Mouse (Mus musculus) thymus, postnatal 36 days (tissue): ENCODE results near the gene Gm49395.

Experiments used
- DNase-seq, 2 experiments: peaks; one replicate each; pipeline ENCODE4 v3.0.0; 2022; ENCODE audit warnings: mixed read lengths in 2 of 2

Gene Gm49395

DNA sequence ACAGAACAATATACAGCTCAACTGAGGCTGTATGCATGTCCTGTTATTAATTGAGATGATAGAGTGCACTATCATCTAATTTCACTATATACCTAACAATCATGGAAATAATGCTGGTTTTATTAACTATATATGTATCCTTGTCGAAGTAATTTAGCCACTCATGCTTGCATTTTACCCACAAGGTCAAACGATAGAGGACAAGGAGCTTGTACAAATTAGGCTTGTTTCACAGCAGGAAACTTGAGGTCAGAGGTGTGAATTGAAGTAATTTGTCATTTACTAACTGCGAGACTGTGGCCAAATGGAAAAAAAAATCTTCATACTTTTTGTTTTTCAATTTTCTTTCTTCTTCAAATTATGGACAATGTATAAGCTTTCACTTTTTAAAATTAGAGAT lies 3.5 kb downstream of the Gm49395 start:
- DNase-seq = no peak

DNA sequence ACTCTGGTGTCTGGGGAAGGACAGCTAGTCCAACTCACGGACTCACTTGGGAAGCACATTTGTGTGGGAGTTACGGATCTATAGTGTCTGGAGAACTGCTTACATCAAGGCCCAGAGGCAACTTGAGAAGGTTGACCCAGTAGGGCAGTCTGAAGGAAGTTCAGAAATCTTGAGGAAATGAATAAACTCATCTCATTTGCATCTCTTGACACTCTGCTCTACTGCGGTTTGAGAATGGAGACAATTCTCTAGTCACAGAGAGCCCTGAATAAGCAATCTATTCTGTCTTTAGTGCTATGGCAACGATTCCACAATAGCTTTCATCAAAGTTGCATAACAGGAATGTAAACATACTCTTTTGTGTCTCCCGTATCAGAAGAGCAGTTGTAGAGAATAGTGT lies 4.8 kb downstream of the Gm49395 start:
- DNase-seq = no peak

DNA sequence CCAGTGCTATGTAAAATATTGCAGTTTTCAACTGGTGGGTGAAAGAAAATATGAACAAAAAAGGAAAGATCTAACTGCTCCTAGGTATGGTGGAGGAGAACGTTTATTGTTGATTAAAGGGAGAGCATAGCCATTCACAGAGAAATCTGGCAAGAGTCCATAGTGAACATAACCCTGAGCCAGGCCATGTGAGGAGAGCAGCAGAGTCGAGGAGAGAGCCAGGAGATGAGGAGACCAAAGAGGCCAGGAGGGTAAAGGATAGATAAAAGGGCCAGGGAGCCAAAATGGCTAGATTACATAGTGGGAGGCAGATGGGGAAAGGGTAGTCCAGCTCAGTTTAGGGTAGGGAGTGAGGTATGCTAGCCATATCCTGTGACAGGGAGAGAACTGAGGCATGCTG lies 5.5 kb downstream of the Gm49395 start:
- no peak for DNase-seq

DNA sequence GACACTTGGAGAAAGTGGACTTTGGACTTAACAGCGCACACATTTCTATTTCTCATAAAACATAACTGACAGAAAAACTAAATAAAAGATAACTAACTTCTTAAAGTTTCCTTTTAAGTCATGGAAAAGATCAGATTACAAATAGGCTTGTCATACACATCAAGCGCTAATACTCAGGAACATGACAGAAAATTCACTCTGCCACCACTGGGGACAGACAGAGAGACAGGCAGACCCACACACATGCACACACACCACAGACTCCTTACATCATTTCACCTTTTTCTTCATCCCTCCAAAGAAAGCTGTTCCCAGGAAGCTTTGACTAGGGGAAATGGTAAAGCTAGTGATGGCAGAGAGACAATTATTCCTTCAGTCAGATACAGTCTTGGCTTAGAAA lies 6.3 kb downstream of the Gm49395 start:
- no peak for DNase-seq

DNA sequence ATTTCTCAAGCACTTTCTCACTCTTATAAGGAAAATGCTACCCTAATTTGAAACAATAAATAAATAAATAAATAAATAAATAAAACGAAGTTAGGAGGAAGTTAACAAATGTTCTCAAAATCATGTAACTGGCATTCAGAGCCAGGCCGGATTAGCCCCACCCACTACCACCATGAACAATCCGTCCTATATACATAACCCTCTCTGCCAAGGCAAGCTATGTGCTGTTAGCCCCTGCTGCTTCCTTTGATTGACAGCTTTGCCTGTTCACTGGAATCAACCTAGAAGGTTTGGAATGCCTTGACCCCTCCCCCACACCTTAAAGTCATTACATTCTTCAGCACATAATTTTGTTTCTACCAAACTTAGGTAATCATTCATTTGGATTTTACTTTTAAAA lies 10.2 kb downstream of the Gm49395 start:
- no peak for DNase-seq

DNA sequence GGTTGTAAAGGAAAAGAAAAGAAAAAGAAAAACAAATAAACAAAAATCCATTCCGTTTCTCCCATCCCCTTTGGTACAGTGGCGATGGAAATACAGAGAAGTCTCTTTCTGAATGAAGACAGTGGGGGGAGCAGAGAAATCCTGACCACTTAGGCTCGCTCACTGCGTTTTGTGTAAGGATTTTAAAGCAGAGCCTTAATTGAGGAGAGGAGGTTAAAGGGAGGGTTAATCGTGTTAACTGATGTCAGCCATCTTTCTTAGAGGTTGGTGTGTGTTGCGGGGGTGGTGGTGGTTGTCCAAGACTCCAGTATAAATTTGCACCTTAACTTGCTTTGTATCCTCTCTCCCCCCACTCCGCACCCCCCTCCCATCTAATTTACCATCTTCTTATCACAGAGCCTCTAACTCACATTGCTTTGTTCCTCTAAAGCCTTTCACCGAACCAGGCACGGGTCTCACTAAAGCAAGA lies 10.7 kb downstream of the Gm49395 start:
- DNase-seq = no peak

DNA sequence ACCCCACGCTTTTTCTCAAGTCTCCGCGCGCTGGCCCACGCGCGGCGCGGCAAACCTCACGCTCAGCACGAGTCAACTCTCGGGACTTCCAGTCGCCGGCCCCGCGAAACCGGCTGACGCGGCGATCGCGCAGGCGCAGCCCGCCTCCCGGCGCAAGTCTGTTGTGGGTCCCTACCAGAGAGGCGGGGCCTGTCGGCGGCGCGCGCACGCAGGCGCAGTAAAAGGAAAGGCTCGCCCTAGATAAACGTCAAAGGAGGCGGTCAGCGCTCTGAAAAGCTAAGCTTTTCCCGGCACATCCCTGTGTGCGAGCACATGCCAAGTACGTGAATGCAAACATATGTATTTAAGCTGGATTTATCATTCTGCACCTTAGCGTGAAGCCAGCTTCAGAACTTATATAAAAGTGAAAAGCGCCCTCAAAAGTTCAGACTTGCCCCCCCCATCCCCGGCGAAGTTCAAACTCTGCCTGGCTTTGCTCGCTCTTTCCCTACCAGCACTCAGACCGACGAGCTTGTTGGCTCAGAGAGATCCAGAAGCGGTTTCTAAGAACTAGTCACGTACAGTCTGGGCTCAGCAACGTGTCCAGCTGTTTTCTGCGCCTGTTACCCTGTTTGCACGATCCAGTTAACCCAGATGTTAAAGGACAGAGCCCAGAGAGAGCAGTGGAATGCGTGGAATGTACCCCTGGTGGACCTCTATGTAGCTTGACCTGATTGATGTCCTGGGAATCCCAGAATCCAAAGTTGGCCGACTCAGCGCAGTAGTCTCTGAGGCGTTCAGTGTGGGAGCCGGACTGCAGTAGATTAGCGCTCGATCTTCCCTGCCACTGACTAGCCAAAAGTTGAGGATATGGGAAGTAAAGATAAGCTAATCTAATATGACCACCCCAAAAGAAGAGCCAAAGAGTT lies 11.4 kb downstream of the Gm49395 start, which contains the start of gene Pelo:
Pelo (minus strand) TSS at position 118 of the 908 bp plus-strand sequence.
- DNase-seq = peak; percentile 94 to 95

DNA sequence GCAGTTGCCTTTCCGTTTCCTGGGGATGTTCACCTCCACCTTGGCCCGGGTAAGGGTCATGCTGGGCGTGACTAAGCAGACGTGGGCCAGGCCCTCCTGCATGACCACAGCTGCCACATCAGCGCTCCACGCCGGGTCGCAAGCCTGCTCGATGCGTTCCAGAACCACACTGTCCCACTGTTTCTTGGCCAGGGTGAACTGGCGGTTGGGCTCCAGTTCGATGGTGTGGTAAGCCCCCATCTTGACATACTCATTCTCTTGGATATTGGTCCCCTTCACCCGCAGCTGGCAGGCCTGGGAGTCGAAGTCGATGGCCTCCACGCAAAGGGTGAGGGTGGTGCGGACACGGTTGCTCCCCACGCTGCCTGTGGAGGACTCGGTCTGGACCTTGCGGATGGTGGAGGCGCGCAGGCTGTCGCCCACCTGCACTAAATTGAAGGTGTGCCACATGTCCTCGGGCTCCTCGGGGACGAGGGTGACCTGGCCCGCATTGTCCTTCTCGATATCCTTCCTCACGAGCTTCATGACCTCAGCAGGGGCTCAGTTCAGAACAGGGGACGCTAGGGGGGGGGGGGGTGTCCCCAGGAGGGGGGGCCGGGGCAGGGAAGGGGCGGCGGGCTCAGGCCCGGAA lies 12.2 kb downstream of the Gm49395 start:
- DNase-seq = peak in 1 of 2 experiments; percentile 48

DNA sequence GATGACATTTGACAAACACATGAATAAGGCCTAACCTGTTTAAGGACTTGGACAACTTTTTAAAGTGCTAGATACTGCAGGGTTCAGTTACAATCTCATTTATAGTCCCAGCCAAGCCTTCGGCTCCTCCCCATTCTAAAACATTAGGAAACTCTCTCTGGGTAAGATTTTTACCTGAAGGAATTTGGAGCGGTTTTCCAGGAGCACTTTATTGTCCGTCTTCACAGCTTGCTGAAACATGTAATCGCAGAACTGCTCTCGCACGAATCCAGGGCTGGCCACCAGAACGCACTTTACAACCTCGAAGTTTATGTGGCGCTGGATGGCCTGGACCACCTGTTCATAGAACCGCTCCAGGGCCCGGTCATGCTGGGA lies 12.7 kb downstream of the Gm49395 start:
- DNase-seq = no peak

DNA sequence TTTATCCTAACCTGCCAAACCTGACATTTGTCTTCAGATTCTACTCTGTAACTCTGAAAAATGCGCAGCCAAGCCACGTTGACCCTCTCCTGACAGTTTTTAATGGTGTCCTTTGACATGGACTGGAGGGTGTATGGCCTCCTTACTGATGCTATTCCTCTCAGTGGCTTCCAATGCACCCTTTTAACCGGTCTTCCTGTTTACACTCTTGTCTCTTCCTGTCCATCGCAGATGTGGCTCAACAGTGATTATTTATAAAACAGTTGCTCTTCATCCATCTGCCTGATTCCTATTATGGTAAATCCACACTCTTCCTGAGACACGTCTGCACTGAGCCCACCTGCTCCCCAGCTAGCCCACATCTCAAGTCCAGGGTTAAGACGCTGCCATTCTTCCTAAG lies 15.7 kb downstream of the Gm49395 start:
- no peak for DNase-seq

DNA sequence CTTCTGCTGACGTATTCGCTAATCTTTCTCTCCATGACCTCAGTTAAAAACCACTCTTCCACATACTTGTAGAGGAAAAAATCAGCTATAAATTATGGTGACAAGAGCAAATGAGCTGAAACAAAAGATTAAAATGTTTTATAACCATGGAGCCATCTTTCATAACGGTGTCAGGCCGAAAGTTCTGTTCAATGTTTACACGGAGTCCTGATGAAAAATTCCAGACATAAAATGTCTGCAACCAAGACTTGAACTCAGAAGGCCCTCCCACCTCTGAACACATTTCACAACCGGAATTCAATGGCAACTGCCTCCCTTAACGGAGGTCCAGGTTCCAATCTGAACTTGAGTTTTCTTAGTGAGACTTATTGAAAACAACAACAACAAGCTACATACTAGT lies 19.4 kb downstream of the Gm49395 start:
- no peak for DNase-seq

DNA sequence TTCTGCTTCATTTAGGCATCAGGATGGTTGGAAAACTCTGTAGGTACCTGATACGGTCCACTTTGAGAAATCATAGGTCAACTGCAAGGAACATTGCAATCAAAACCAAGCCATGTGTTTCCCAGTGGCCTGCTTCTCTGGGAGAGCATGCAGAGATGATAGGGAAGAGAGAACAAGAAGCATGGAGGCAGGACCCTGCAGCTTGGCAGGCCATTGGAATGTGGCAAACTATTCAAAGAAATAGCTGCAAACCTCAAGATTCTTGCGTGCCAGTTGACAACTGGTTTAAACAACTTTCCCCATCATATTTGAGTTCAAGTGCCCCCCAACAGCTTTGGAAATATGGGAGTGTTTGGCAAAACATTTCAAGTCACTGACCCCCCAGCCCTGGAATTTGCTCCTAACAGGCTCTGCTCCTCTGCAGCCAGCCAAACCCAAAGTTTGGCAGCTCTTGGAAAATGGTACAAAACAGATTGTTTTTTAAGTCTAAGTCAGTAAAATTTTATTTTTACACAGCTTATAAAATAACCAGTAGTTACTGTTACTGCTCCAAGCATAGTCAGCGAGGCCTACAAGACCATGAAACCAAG lies 21.6 kb downstream of the Gm49395 start:
- DNase-seq = no peak

DNA sequence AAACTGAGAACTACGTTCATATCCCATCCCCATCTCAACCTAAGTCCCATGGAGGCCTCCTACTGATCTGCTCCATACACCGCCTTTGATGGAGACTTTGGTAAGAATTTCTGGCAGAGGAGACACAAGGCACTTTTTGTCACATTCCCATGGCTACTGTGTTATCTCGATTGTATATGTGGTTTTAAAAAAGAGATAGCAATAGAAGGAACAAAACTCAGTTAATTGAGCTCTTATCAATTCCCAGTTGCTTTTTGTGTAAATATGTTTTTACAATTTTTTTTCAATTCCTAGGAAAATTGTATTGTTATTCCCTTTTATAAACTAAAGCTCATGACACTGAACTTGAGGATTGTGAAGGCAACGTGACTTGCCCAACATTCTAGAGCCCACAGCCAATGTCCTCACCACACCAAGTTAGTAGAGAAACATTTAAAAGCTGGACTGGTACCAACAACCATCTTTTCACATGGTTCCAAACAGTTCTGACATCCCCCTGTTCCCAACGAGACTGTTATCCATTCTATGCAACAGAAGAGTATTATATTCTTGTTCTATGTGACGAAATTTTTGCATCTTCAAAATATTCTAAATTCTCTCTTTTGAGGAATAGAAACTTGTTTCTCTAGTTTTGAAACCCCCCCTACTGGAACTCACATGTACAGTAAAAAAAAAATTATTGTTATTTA lies 22.6 kb downstream of the Gm49395 start:
- no peak for DNase-seq

DNA sequence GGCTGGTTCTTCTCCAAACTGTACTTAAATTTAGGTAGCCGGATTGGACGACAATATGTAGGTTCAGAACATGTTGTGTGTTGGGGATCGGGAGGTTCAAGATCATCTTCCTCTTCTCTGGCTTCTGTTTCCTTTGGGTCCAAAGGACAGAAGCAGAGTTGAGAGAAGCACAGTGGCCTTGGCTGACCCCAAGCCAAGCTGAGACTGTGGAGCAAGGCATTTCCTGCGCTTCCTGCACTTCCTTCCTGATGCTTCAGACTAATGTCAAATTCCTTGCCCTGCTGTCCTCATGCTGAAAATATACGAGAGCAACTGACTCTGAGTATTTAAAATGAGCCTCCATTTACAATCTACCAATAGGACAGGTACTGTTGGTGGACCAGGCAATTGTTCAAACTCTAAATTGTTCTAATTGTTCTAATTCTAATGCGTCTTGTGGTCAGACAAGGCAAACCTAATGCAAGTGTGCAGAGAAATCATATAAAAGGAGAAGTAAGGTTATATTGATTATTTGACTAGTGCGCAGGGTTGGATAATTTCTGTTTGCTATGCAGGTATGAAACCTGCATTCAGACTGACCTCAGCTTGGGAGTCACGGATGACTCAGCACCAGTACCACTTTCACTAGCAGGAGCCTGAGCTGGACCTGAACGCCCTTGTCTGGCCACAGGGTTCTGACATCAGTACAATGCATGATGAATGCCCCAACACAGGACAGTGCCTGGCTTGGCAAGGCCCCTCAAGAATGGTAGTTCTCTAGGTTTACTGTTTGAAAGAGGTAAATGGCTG lies 24.2 kb downstream of the Gm49395 start:
- no peak for DNase-seq

DNA sequence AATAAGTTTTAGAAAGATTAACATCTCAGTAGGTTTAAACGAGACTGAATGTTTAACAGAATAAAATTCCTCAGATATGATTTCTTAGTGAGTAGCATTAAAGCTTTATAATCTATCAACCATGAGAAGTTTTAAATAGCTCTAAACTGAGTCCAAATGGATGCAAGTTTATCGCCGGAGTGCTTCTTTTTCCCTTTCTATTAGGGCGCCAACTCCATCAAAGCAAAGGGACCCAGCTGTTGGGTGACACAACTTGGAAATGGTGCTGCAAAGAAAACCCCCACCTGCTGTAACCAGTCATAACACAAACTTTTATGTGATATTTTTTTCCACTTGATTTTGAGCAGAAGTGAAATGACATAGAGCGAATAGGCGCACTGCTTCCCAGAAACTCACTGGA lies 29.3 kb downstream of the Gm49395 start:
- DNase-seq = no peak

DNA sequence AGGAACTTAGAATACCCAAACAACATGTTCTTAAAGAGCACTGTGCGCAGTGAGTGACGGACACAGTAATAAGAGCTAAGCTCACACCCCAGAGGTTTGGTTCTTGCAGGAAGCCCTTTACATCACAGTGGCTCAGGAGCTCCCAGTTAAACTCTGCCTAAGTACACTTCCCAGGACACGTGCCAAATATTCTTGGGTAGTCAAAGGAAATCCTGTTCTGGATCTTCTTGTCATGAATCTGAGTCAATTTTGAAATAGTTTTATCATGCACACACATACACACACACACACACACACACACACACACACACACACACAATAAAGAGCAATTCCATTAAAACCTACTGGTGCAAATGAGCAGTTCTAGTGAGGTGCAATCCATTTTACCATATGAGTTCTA lies 30.3 kb downstream of the Gm49395 start:
- no peak for DNase-seq

DNA sequence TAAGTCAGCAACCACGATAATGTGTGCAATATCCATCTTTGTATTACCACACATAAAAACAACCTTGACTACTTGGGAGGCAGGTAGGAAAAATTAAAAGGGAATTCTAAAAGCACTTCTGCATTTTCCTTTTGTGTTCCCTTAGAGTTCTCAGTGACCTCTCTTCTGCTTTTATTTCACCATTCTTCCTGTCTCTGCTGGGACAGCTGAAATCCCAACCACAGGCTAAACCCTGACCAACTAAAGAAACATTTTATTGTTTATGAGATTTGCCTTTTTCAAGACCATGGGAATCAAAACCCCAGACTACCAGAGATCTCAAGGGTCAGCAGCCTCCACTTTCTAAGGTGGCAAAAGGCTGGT lies 33.8 kb downstream of the Gm49395 start:
- DNase-seq = no peak

DNA sequence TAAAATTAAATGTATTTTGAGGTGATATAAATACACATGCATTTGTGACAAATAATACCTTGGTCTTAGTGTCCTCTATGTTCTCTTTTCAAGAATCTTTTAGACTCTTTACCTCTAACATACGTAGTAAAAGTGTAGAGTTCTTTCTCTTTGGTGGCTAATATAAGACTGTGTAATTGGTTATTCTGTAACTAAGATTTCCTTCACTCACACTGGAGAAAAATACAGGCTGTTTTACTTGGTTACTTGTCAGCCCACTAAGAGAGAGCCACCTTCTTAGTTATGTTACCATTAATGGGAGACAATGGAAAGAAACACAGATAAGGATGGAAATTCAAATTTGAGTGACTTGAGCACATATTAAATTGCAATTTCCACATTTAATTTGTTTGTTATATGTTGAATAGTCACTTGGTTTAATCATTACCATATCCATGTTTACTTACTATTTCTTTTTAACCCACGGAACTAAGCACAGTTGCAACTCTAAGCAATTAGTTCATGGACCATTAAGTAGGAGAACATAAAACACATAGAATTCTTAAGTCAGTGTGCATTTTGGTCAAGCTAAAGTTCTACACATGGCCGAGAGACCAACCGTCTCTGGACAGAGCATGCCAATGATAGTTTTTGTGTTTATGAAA lies 34.3 kb downstream of the Gm49395 start:
- no peak for DNase-seq

DNA sequence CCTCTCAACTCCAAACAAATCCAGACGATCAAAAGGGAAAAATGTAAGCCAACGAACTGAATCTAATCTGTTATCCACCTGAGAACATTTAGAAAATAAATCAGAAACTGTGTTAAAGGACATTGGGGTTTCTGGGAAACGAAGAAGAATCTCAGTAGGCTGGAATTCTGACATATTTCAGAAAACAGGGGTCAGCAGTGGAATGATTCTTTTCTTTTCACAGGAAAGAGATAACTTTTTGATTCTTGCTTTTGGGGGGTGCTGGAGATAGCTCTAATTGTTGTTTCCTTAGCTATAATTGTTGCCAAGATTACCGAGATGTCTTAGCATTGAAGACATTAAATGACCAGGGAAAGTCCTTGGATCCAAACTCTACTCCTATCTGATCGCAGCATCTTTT lies 44.2 kb downstream of the Gm49395 start:
- DNase-seq = no peak

DNA sequence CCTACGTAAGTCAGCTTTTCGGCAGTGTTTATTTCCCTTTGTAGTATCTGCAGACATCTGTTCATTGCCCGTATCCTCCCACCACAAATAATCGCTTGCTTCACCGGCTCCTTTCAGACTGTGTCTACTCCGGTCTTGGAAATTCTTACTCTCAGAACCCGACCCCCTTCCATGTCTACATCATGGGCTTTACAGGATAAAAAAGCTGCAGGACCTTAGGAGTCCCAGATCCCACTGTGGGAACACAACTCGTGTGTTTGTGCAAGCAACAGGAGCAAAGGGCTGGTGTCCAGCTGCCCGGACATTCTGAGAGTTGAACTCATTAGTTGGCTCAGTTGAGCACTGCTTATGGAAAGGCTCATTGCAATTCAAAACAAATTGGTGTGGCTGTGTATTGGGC lies 46.9 kb downstream of the Gm49395 start:
- DNase-seq = no peak

DNA sequence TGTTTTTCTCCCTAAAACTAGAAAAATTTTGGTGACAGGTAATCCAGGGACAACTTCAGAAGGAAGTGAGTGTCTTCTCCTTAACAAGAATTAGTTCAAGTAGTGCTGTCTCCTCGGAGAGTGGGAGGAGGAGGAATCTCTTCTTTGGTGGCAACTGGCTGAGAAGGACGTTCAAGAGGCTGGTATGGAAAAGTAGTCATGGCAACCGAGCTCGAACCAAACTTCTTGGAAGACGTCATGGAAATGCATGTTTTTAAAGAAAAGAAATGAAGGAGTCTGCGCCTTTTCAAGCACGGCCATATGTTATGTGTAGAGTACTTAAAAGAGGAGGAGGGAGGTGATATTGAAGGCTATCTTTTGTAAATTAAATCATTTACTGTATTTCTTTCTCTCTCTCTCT lies 49.2 kb downstream of the Gm49395 start:
- DNase-seq = no peak
